Comparison of ENCODE assay signal across 16 mouse cellular contexts in genomic region chr10:42955205-42955604, GRCm38 (mm10).
"Had no signal": no experiment of that assay in that cellular context is flagged by ENCODE, and none has a peak within 500 bp of the region (broad histone marks: within the 10 kb centered on the region; RNA-seq: fewer than 3 reads in every experiment).

No protein-coding gene starts in this region.

- H3K9me3 ChIP-seq: neural tube, embryonic 12.5 days; neural tube, embryonic 13.5 days; neural tube, embryonic 15.5 days; stomach, embryonic 15.5 days had no signal

- H3K4me2 ChIP-seq: neural tube, embryonic 12.5 days; neural tube, embryonic 13.5 days; neural tube, embryonic 15.5 days; stomach, embryonic 15.5 days had no signal

- DNase-seq: retina, postnatal 1 day; right cerebral cortex, adult 18-20 months; right cerebral cortex, postnatal 14 days; right cerebral cortex, postnatal 25 days; right cerebral cortex, postnatal 4 days; spleen, adult 18-20 months; thymus, adult 18-20 months; thymus, adult 2 months; thymus, postnatal 14 days; thymus, postnatal 36 days; thymus, postnatal 4 days had no signal

- H3K9ac ChIP-seq: neural tube, embryonic 12.5 days; neural tube, embryonic 13.5 days; neural tube, embryonic 15.5 days; stomach, embryonic 15.5 days had no signal

- H3K4me3 ChIP-seq: neural tube, embryonic 12.5 days; neural tube, embryonic 13.5 days; neural tube, embryonic 15.5 days; stomach, embryonic 15.5 days had no signal

- H3K27ac ChIP-seq: neural tube, embryonic 12.5 days; neural tube, embryonic 13.5 days; neural tube, embryonic 15.5 days; stomach, embryonic 15.5 days; stomach, postnatal 0 days had no signal

- H3K36me3 ChIP-seq: neural tube, embryonic 12.5 days; neural tube, embryonic 13.5 days; neural tube, embryonic 15.5 days; stomach, embryonic 15.5 days had no signal
